Mouse (Mus musculus) kidney, embryonic 14.5 days (tissue): ENCODE data around the gene Adcy7. TPM values are rescaled to one million over a fixed set of nuclear protein-coding genes. Genes with fewer than 3 reads are reported as not detected.

Experiments used
- ATAC-seq: fragments of 200-750 bp; cut with Nextera tagmentation; 2 replicates; pipeline ENCODE4 v1.8.0; 2017; ENCODE audit warnings: moderate number of reproducible peaks, mild to moderate bottlenecking, moderate TSS enrichment, moderate library complexity; ENCODE audit not compliant: low FRiP score, low TSS enrichment
- H3K27ac ChIP-seq: fragments of 300-500 bp; sonication (generic); 2 replicates; pipeline ENCODE4 v1.5.1; 2014; ENCODE audit warnings: low read depth, mild to moderate bottlenecking, low read length, moderate library complexity, mixed read lengths
- H3K27me3 ChIP-seq: fragments of 300-500 bp; sonication (generic); 2 replicates; pipeline ENCODE4 v1.6.1; 2014; ENCODE audit warnings: mild to moderate bottlenecking, low read length; ENCODE audit not compliant: control insufficient read depth, insufficient read depth
- H3K36me3 ChIP-seq: fragments of 300-500 bp; sonication (generic); 2 replicates; pipeline ENCODE4 v1.6.1; 2014; ENCODE audit warnings: low read length, mixed read lengths; ENCODE audit not compliant: control insufficient read depth, insufficient read depth
- H3K4me1 ChIP-seq: fragments of 300-500 bp; sonication (generic); 2 replicates; pipeline ENCODE4 v1.6.1; 2014; ENCODE audit warnings: low read length, mixed read lengths; ENCODE audit not compliant: control insufficient read depth, insufficient read depth
- H3K4me2 ChIP-seq: fragments of 300-500 bp; sonication (generic); replicated peaks from 2 replicates; pipeline ENCODE4 v1.6.1; 2014; ENCODE audit warnings: low read depth, mild to moderate bottlenecking, low read length
- H3K4me3 ChIP-seq: fragments of 300-500 bp; sonication (generic); 2 replicates; pipeline ENCODE4 v1.5.1; 2014; ENCODE audit warnings: mild to moderate bottlenecking, low read length
- H3K9ac ChIP-seq: fragments of 300-500 bp; sonication (generic); 2 replicates; pipeline ENCODE4 v1.6.1; 2014; ENCODE audit warnings: low read depth, mild to moderate bottlenecking, low read length, moderate library complexity
- H3K9me3 ChIP-seq: fragments of 300-500 bp; sonication (generic); 2 replicates; pipeline ENCODE4 v1.6.1; 2016; ENCODE audit warnings: low read length; ENCODE audit not compliant: control insufficient read depth
- WGBS: fragments of 180-500 bp; shearing (Covaris S2); extraction: QIAGEN DNeasy Blood & Tissue Kit; methylation state at CpG from one replicate; pipeline ENCODE4 v1.1.7; 2014; 5-methylcytosine and 5-hydroxymethylcytosine counted together
- polyA plus RNA-seq: library from polyadenylated mRNA; unstranded; fragments of >200 nt; fragmentation: Nextera tagmentation; extraction: Ambion mirVana; gene quantifications from 2 replicates; pipeline ENCODE4 v1.2.1, GENCODE M21; 2014

The Adcy7 gene
- polyA plus RNA-seq, 1 experiment from 2014 or later = 3.1 TPM

- no peak overlapping the region for H3K4me2 ChIP-seq
- H3K27me3 ChIP-seq = no peaks in the 10 kb centered on the region
- H3K27ac ChIP-seq = no peak overlapping the region
- H3K36me3 ChIP-seq = peaks cover 85% of the 10 kb centered on the region
- WGBS = 80% methylated on average over 6 of the region's 6 CpGs
- no peaks in the 10 kb centered on the region for H3K9me3 ChIP-seq
- no peaks in the 10 kb centered on the region for H3K4me1 ChIP-seq
- H3K4me3 ChIP-seq = no peak overlapping the region
- no peak for ATAC-seq
- H3K9ac ChIP-seq = no peak overlapping the region
Observed at GRCm38 (mm10) chr8:88328689-88329088, 56.5 kb downstream of the Adcy7 start.

- Histone ChIP-seq H3K27ac (no peak overlapping the region), H3K4me1 (no peaks in the 10 kb centered on the region), H3K4me3 (no peak overlapping the region), H3K4me2 (no peak overlapping the region), H3K36me3 (peaks cover 95% of the 10 kb centered on the region), H3K27me3 (no peaks in the 10 kb centered on the region), H3K9ac (no peak overlapping the region), H3K9me3 (no peaks in the 10 kb centered on the region)
- no peak for ATAC-seq
- WGBS = 95% methylated on average over 3 of the region's 3 CpGs
Observed at GRCm38 (mm10) chr8:88330816-88331215, 58.6 kb downstream of the Adcy7 start.

- H3K27me3 ChIP-seq = no peaks in the 10 kb centered on the region
- H3K36me3 ChIP-seq = peaks cover 92% of the 10 kb centered on the region
- WGBS = 92% methylated on average over 2 of the region's 2 CpGs
Observed at GRCm38 (mm10) chr8:88334384-88334783, 62.2 kb downstream of the Adcy7 start.

GRCm38 (mm10) chr8:88334975-88335374, 62.8 kb downstream of the Adcy7 start:
- no peak for ATAC-seq
- no peak overlapping the region for H3K27ac ChIP-seq

More at GRCm38 (mm10) chr8:88334384-88334783, 62.2 kb downstream of the Adcy7 start:
- H3K9ac ChIP-seq = no peak overlapping the region
- H3K4me3 ChIP-seq = no peak overlapping the region
- no peaks in the 10 kb centered on the region for H3K9me3 ChIP-seq
- no peak for ATAC-seq
- H3K4me1 ChIP-seq = no peaks in the 10 kb centered on the region
- H3K27ac ChIP-seq = no peak overlapping the region
- no peak overlapping the region for H3K4me2 ChIP-seq

GRCm38 (mm10) chr8:88339221-88339620, 67.0 kb downstream of the Adcy7 start:
- no peaks in the 10 kb centered on the region for H3K4me1 ChIP-seq
- H3K4me3 ChIP-seq = no peak overlapping the region
- H3K9ac ChIP-seq = no peak overlapping the region
- no peaks in the 10 kb centered on the region for H3K27me3 ChIP-seq
- H3K9me3 ChIP-seq = no peaks in the 10 kb centered on the region
- H3K36me3 ChIP-seq = peaks cover 94% of the 10 kb centered on the region
- WGBS = 75% methylated on average over 3 of the region's 3 CpGs
- H3K4me2 ChIP-seq = no peak overlapping the region
- ATAC-seq = no peak
- no peak overlapping the region for H3K27ac ChIP-seq

More at GRCm38 (mm10) chr8:88334975-88335374, 62.8 kb downstream of the Adcy7 start:
- peaks cover 92% of the 10 kb centered on the region for H3K36me3 ChIP-seq
- no peaks in the 10 kb centered on the region for H3K9me3 ChIP-seq
- 86% methylated on average over 3 of the region's 3 CpGs for WGBS
- H3K4me2 ChIP-seq = no peak overlapping the region
- H3K4me3 ChIP-seq = no peak overlapping the region
- H3K9ac ChIP-seq = no peak overlapping the region
- H3K27me3 ChIP-seq = no peaks in the 10 kb centered on the region
- H3K4me1 ChIP-seq = no peaks in the 10 kb centered on the region

- H3K9me3 ChIP-seq = no peaks in the 10 kb centered on the region
- no peak overlapping the region for H3K4me2 ChIP-seq
- no peaks in the 10 kb centered on the region for H3K4me1 ChIP-seq
- no peak overlapping the region for H3K27ac ChIP-seq
- no peak for ATAC-seq
- no peak overlapping the region for H3K4me3 ChIP-seq
- 77% methylated on average over 2 of the region's 2 CpGs for WGBS
- H3K9ac ChIP-seq = no peak overlapping the region
- H3K27me3 ChIP-seq = no peaks in the 10 kb centered on the region
- H3K36me3 ChIP-seq = peaks cover 95% of the 10 kb centered on the region
Observed at GRCm38 (mm10) chr8:88339887-88340695, 67.9 kb downstream of the Adcy7 start.

GRCm38 (mm10) chr8:88342026-88342425, 69.8 kb downstream of the Adcy7 start:
- Histone ChIP-seq H3K4me1 (no peaks in the 10 kb centered on the region), H3K9ac (no peak overlapping the region)
- no peak for ATAC-seq

GRCm38 (mm10) chr8:88349046-88349445, 76.8 kb downstream of the Adcy7 start:
- peaks cover 86% of the 10 kb centered on the region for H3K36me3 ChIP-seq
- H3K9ac ChIP-seq = no peak overlapping the region
- no peak overlapping the region for H3K27ac ChIP-seq
- no peaks in the 10 kb centered on the region for H3K9me3 ChIP-seq
- no peak overlapping the region for H3K4me3 ChIP-seq
- no peaks in the 10 kb centered on the region for H3K27me3 ChIP-seq
- 81% methylated on average over 2 of the region's 2 CpGs for WGBS
- H3K4me2 ChIP-seq = no peak overlapping the region
- no peaks in the 10 kb centered on the region for H3K4me1 ChIP-seq
- ATAC-seq = no peak

More at GRCm38 (mm10) chr8:88342026-88342425, 69.8 kb downstream of the Adcy7 start:
- no peak overlapping the region for H3K27ac ChIP-seq
- peaks cover 93% of the 10 kb centered on the region for H3K36me3 ChIP-seq
- H3K9me3 ChIP-seq = no peaks in the 10 kb centered on the region
- H3K27me3 ChIP-seq = no peaks in the 10 kb centered on the region
- WGBS = 95% methylated on average over 4 of the region's 4 CpGs
- no peak overlapping the region for H3K4me3 ChIP-seq
- no peak overlapping the region for H3K4me2 ChIP-seq

- no peak overlapping the region for H3K27ac ChIP-seq
- peaks cover 66% of the 10 kb centered on the region for H3K36me3 ChIP-seq
- ATAC-seq = no peak
- peaks cover 7% of the 10 kb centered on the region; the same call in 1 of the 2 replicates for H3K4me1 ChIP-seq
- no peak overlapping the region for H3K9ac ChIP-seq
- no peak overlapping the region for H3K4me3 ChIP-seq
- H3K4me2 ChIP-seq = no peak overlapping the region
- no peaks in the 10 kb centered on the region for H3K27me3 ChIP-seq
- H3K9me3 ChIP-seq = peaks cover 4% of the 10 kb centered on the region; the same call in 1 of the 2 replicates
- 84% methylated on average over 5 of the region's 5 CpGs for WGBS
Observed at GRCm38 (mm10) chr8:88357226-88357933, 85.2 kb downstream of the Adcy7 start.
